In genomic region chr4:140701049-140701715, GRCm38 (mm10) we compare ENCODE assay signal across 8 mouse cellular contexts. TPM values are rescaled to one million over a fixed set of nuclear protein-coding genes. Genes with fewer than 3 reads are reported as not detected.
DNase-seq lines count a peak whose midpoint lies in the region; ATAC-seq lines count a peak whose summit lies in the region.

No protein-coding gene starts in this region.

- H3K27ac ChIP-seq in hindbrain, embryonic 13.5 days = peak overlapping the region; percentile 97

- H3K4me3 ChIP-seq in hindbrain, embryonic 13.5 days = peak overlapping the region; percentile 92

- H3K9ac ChIP-seq in hindbrain, embryonic 13.5 days = peak overlapping the region; percentile 93

- DNase-seq in NIH3T3 (ENCODE audit: low read depth) = peak; percentile 89
- DNase-seq in cerebellum, postnatal 10 days = peak; percentile 91
- DNase-seq in frontal cortex, postnatal 14 days (ENCODE audit: low spot score in 2 of 2) = peak; percentile 59 to 64
- DNase-seq in left cerebral cortex, adult 11 months (ENCODE audit: low spot score) = peak; percentile 53
- DNase-seq in lung, postnatal 36 days = peak; percentile 74
- DNase-seq in retina, adult 2 months (ENCODE audit: low read depth, low spot score) = peak; percentile 71
- peak; percentile 86 for DNase-seq in thymus, postnatal 14 days

- peak; percentile 53 for ATAC-seq in hindbrain, embryonic 13.5 days (ENCODE audit: low FRiP score)

- H3K27me3 ChIP-seq in hindbrain, embryonic 13.5 days = peaks cover 34% of the 10 kb centered on the region

- peak overlapping the region; percentile 86 for H3K4me2 ChIP-seq in hindbrain, embryonic 13.5 days

- H3K9me3 ChIP-seq in hindbrain, embryonic 13.5 days = no peaks in the 10 kb centered on the region

- WGBS in hindbrain, embryonic 13.5 days = under 1% methylated on average over 54 of the region's 61 CpGs

- peaks cover 53% of the 10 kb centered on the region for H3K4me1 ChIP-seq in hindbrain, embryonic 13.5 days (replicated peaks)

- H3K36me3 ChIP-seq in hindbrain, embryonic 13.5 days = peaks cover 8% of the 10 kb centered on the region

RNA-seq across cellular contexts. Expression of gene Rcc2, which starts 0.8 kb away (rescaled TPM):
- polyA plus RNA-seq in hindbrain, embryonic 13.5 days (2015; fragmentation: Nextera tagmentation; extraction: Ambion mirVana) = 13.8 and 15.7 TPM in 2 replicates

RNA-seq across cellular contexts. Expression of gene Arhgef10l, which starts 35.4 kb away (rescaled TPM):
- 23.2 and 23.8 TPM in 2 replicates for polyA plus RNA-seq in hindbrain, embryonic 13.5 days (2015; fragmentation: Nextera tagmentation; extraction: Ambion mirVana)

RNA-seq across cellular contexts. Expression of gene Padi6, which starts 41.3 kb away (rescaled TPM):
- not detected in 2 replicates for polyA plus RNA-seq in hindbrain, embryonic 13.5 days (2015; fragmentation: Nextera tagmentation; extraction: Ambion mirVana)

Comparison
In these comparisons a context has a peak if more than half of its experiments do, and no peak if none do; other contexts are left out.
1. Peak in every context shown above with its lines: DNase-seq, ATAC-seq, H3K4me3 ChIP-seq and H3K27ac ChIP-seq.